Mouse (Mus musculus) hindbrain, embryonic 10.5 days (tissue): ENCODE results near the gene Tmod2. TPM values are rescaled to one million over a fixed set of nuclear protein-coding genes. Genes with fewer than 3 reads are reported as not detected.

ENCODE experiments used
- DNase-seq: peaks from one replicate; pipeline ENCODE4 v3.0.0-alpha.2; 2017; ENCODE audit warnings: low spot score
- H3K27ac ChIP-seq: fragments of 300-500 bp; sonication (generic); 2 replicates; pipeline ENCODE4 v1.5.1; 2016; ENCODE audit warnings: mild to moderate bottlenecking, moderate library complexity
- H3K27me3 ChIP-seq: fragments of 300-500 bp; sonication (generic); 2 replicates; pipeline ENCODE4 v1.6.1; 2016; ENCODE audit warnings: mild to moderate bottlenecking; ENCODE audit not compliant: poor library complexity, insufficient read depth, severe bottlenecking
- H3K36me3 ChIP-seq: fragments of 300-500 bp; sonication (generic); 2 replicates; pipeline ENCODE4 v1.6.1; 2016; ENCODE audit warnings: mild to moderate bottlenecking, moderate library complexity
- H3K4me1 ChIP-seq: fragments of 300-500 bp; sonication (generic); replicated peaks from 2 replicates; pipeline ENCODE4 v1.6.1; 2016; ENCODE audit warnings: mild to moderate bottlenecking
- H3K4me3 ChIP-seq: fragments of 300-500 bp; sonication (generic); 2 replicates; pipeline ENCODE4 v1.5.1; 2016; ENCODE audit warnings: mild to moderate bottlenecking, moderate library complexity
- H3K9me3 ChIP-seq: fragments of 300-500 bp; sonication (generic); 2 replicates; pipeline ENCODE4 v1.6.1; 2016; ENCODE audit warnings: mild to moderate bottlenecking, moderate library complexity
- WGBS: fragments of 180-500 bp; shearing (Covaris S2); methylation state at CpG from one replicate; pipeline ENCODE4 v1.1.7; 2016; 5-methylcytosine and 5-hydroxymethylcytosine counted together
- polyA plus RNA-seq: library from polyadenylated mRNA; unstranded; fragments of >200 nt; fragmentation: Nextera tagmentation; extraction: Ambion mirVana; gene quantifications from 2 replicates; pipeline ENCODE4 v1.2.1, GENCODE M21; 2016

The Tmod2 gene
- polyA plus RNA-seq, 1 experiment from 2014 or later, result 48.4 TPM

DNA sequence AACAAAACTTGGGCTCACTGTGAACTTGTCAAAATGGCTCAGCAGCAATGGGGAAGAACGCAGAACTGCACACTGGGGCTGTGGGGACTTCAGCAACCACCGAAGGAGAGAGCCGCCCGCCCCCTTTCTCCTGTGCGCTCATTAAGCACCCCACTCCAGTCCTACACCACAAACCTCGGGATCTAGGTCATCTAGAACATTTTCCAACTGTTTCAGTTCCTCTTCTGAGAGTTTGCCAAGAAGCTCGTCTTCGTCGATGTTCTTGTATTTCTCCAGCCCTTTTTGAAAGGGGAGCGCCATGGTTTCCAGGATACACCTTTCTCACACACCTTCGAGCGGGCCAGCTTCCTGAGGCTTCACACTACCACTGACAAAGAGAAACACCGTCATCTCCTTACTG, 14.1 kb downstream of the Tmod2 start:
- H3K4me3 ChIP-seq, result no peak overlapping the region
- H3K27ac ChIP-seq, result no peak overlapping the region
- 92% methylated on average over 13 of the region's 13 CpGs for WGBS

GRCm38 (mm10) chr9:75593481-75593880, 17.6 kb downstream of the Tmod2 start:
- peaks cover 5% of the 10 kb centered on the region; the same call in 1 of the 2 replicates for H3K4me1 ChIP-seq
- H3K36me3 ChIP-seq, result peaks cover 73% of the 10 kb centered on the region
- no peak overlapping the region for H3K27ac ChIP-seq
- no peak overlapping the region for H3K4me3 ChIP-seq
- H3K27me3 ChIP-seq, result no peaks in the 10 kb centered on the region
- 86% methylated on average over 5 of the region's 5 CpGs for WGBS
- no peaks in the 10 kb centered on the region for H3K9me3 ChIP-seq
- DNase-seq, result no peak

More for the DNA sequence above, 14.1 kb downstream of the Tmod2 start:
- no peak for DNase-seq
- Histone ChIP-seq H3K36me3 (peaks cover 39% of the 10 kb centered on the region), H3K9me3 (no peaks in the 10 kb centered on the region), H3K27me3 (no peaks in the 10 kb centered on the region), H3K4me1 (peaks cover 9% of the 10 kb centered on the region; the same call in 1 of the 2 replicates)

DNA sequence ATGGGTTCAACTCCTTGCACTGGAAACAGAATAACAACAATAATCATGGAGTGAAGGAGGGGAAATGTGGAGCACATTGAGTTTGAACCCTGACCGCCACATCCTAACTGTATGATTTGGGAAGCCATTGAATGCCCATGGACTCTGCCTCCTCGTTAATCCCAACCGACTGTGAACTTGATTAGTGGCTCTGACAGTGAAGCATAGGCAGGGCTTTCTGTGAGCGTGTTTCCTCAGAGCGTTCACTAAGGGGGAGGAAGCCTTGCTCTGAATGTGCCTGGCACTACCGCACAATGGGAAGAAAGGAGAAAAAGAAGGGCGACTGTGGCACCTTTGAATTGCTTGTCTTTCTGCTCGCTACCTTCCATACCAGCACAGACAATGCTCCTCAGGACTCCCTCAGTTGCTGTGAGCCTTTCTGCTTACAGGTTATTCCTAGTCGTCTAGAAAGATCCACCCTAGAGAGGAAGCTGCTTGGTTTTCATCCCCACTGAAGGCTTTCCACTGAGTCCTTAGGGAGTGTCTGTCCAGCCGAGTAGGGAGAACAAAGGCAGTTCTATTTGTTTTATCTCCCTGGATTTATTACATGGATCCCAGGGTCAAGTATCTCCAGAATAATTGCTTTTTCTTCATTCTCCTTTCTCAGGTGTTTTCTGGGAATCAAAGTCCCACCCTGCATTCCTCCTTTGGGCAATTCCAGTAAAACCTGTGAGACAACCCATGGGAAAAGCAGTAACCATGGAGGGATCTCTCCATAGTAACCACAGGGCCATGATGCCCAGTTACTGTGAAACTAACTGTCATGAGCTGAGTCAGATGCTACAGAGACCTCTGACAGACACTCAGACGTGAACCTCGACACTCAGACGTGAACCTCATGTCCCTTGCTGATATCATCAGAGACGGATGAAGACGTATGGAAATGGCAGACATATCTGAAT, 21.0 kb downstream of the Tmod2 start:
- WGBS, result 88% methylated on average over 15 of the region's 15 CpGs
- no peaks in the 10 kb centered on the region for H3K27me3 ChIP-seq
- H3K27ac ChIP-seq, result no peak overlapping the region
- no peaks in the 10 kb centered on the region for H3K4me1 ChIP-seq
- H3K36me3 ChIP-seq, result peaks cover 92% of the 10 kb centered on the region
- no peaks in the 10 kb centered on the region for H3K9me3 ChIP-seq
- H3K4me3 ChIP-seq, result no peak overlapping the region
- DNase-seq, result no peak

GRCm38 (mm10) chr9:75581694-75582350, 29.3 kb downstream of the Tmod2 start:
- H3K27me3 ChIP-seq, result no peaks in the 10 kb centered on the region
- H3K27ac ChIP-seq, result no peak overlapping the region
- H3K4me3 ChIP-seq, result no peak overlapping the region
- DNase-seq, result no peak
- WGBS, result 57% methylated on average over 7 of the region's 7 CpGs
- no peaks in the 10 kb centered on the region for H3K9me3 ChIP-seq
- peaks cover 50% of the 10 kb centered on the region for H3K36me3 ChIP-seq
- H3K4me1 ChIP-seq, result no peaks in the 10 kb centered on the region

DNA sequence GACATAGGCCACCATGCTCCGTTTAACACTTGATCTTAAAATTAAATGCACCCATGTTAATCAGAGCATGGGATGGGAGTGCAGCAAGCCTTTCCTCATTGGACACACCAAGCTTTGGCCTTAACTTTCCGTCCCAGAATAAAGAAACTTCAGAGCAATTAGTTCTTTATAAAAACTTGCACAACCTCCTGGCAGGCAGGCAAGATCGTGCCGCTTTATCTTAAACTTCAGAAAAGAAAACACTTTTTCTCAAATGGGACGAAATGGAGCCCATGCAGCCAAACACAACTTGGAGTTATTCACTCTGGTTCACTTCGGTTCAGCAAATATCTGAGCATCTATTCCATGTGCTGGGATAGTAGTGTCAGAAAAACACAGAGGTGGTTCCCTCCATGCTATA, 31.8 kb downstream of the Tmod2 start:
- H3K4me3 ChIP-seq, result no peak overlapping the region
- H3K27ac ChIP-seq, result no peak overlapping the region
- no peaks in the 10 kb centered on the region for H3K9me3 ChIP-seq
- WGBS, result 93% methylated on average over 6 of the region's 6 CpGs
- DNase-seq, result no peak
- no peaks in the 10 kb centered on the region for H3K4me1 ChIP-seq
- no peaks in the 10 kb centered on the region for H3K27me3 ChIP-seq
- H3K36me3 ChIP-seq, result peaks cover 54% of the 10 kb centered on the region

DNA sequence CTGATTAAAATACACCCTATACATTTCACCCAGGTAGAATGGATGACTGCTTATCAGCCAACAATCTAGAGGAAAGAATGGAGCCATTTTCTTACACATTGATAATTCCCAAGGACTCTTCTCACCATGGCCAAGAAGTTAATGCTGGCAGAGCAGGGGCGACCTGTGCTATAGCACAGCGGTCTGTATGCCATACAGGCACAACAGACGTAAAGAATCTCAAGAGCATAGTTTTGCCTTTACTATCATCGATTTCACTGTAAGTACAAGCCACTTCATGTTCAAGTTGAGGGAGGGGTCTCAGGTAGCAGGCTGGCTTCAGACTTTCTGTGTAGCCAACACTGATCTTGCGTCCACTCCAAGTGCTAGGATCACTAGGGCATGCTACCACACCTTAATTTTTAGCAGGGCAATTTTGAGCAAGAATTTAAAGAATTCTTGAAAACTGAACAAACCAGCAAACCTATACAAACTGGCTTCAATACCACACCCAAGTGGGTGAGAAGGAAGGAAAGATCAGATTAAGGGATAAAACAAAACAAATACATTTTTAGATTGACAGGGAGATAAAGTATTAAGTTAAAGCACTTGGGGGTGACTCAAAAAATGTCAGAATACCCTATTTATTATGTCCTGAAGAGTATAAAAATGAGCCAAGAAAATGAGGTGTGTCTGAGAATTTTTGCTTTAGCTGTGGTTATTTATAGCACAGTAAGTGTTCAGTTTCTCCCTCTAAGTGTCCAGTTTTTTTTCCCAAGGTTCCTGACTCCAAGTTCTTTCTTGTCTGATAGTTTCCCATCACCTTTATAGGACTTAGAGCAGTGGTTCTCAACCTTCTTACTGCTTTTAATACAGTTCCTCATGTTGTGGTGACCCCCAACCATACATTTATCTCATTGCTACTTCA, 39.8 kb downstream of the Tmod2 start:
- no peaks in the 10 kb centered on the region for H3K27me3 ChIP-seq
- H3K9me3 ChIP-seq, result no peaks in the 10 kb centered on the region
- H3K4me3 ChIP-seq, result no peak overlapping the region
- WGBS, result 93% methylated on average over 5 of the region's 5 CpGs
- H3K36me3 ChIP-seq, result peaks cover 49% of the 10 kb centered on the region
- no peaks in the 10 kb centered on the region for H3K4me1 ChIP-seq
- no peak overlapping the region for H3K27ac ChIP-seq
- no peak for DNase-seq

DNA sequence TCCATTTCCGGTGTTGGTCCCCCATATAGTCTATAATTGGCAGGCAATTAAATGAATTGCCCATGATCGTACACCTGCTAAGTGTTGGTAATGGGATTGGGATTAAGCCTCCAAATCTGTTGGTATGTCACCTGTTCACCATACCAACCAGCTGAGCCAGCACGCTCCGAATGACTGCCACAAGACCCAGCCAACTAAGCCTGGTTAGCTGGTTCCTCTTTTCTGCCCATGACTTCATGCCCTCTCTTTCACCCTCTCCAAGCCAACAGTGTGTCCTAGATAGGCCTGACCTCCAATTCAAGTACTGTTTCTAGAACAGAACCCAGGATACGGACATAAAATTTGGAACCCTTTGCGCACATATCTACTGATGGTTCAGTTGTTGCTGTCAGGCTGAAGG, 42.7 kb downstream of the Tmod2 start:
- peaks cover 21% of the 10 kb centered on the region for H3K36me3 ChIP-seq
- H3K27ac ChIP-seq, result no peak overlapping the region
- no peaks in the 10 kb centered on the region for H3K9me3 ChIP-seq
- no peak overlapping the region for H3K4me3 ChIP-seq
- H3K4me1 ChIP-seq, result no peaks in the 10 kb centered on the region
- WGBS, result 97% methylated on average over 6 of the region's 6 CpGs
- no peaks in the 10 kb centered on the region for H3K27me3 ChIP-seq
- no peak for DNase-seq

GRCm38 (mm10) chr9:75564892-75565291, 46.2 kb downstream of the Tmod2 start:
- Histone ChIP-seq H3K4me3 (no peak overlapping the region), H3K4me1 (no peaks in the 10 kb centered on the region), H3K27me3 (no peaks in the 10 kb centered on the region), H3K36me3 (0 out of 2 replicates have a peak, but pooled peaks cover 7% of the 10 kb centered on the region), H3K27ac (no peak overlapping the region), H3K9me3 (no peaks in the 10 kb centered on the region)
- WGBS, result 84% methylated on average over 6 of the region's 6 CpGs
- no peak for DNase-seq

DNA sequence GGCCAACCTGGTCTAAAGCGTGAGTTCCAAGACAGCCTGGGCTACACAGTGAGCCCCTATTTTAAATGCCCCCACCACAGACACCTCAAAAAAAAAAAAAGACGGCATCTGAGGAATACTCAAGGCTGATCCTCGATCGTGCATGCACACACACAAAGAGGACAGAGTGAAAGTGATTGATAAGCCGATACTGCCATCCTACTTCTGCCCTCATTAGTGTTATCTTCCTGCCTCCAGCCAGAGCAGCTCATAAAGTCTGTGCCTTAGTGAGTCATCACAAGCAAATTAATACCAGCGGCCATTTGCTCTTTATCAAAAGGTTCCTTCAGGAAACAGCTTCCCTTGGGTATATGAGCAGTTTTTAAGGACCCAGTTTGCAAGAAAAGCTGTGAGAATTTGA, 47.5 kb downstream of the Tmod2 start:
- no peaks in the 10 kb centered on the region for H3K36me3 ChIP-seq
- 87% methylated on average over 6 of the region's 6 CpGs for WGBS

GRCm38 (mm10) chr9:75563176-75563575, 47.9 kb downstream of the Tmod2 start:
- H3K36me3 ChIP-seq, result no peaks in the 10 kb centered on the region
- no peak overlapping the region for H3K4me3 ChIP-seq
- DNase-seq, result no peak
- no peak overlapping the region for H3K27ac ChIP-seq
- H3K27me3 ChIP-seq, result no peaks in the 10 kb centered on the region
- no peaks in the 10 kb centered on the region for H3K9me3 ChIP-seq
- 47% methylated on average over 2 of the region's 2 CpGs for WGBS
- peaks cover 10% of the 10 kb centered on the region for H3K4me1 ChIP-seq

More for the DNA sequence above, 47.5 kb downstream of the Tmod2 start:
- no peaks in the 10 kb centered on the region for H3K27me3 ChIP-seq
- H3K27ac ChIP-seq, result no peak overlapping the region
- H3K4me3 ChIP-seq, result no peak overlapping the region
- no peaks in the 10 kb centered on the region for H3K9me3 ChIP-seq
- DNase-seq, result no peak
- H3K4me1 ChIP-seq, result peaks cover 6% of the 10 kb centered on the region

DNA sequence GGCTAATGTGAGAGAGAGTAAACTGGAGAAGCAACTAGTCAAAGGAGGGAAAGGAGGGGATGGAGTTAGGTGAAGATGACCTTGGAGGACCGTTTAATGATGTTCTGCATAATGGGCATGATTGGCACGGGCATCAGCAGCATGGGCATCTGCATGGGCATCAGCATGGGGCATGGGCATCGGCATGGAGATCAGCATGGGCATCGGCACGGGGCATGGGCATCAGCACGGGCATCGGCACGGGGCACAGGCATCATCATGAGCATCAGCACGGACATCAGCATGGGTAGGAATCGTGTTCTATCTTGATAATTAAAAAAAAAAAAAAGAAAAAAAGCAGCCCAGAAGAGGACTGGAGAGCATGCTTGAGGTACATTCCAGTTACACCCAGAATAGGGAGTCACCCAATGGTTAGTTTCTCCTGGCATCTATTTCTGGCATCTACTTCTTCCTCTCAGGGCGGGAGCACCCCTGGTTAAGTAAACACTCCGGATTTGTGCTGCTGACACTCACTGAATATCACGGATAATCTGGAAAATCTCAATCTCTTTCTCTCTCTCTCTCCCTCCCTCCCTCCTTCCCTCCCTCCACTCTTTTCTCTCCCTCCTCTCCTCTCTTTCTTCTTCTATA, 50.0 kb downstream of the Tmod2 start:
- Histone ChIP-seq H3K9me3 (no peaks in the 10 kb centered on the region), H3K27ac (no peak overlapping the region), H3K4me3 (no peak overlapping the region), H3K36me3 (no peaks in the 10 kb centered on the region), H3K27me3 (no peaks in the 10 kb centered on the region), H3K4me1 (peaks cover 25% of the 10 kb centered on the region)
- no peak for DNase-seq
- 83% methylated on average over 13 of the region's 13 CpGs for WGBS

- H3K36me3 ChIP-seq, result no peaks in the 10 kb centered on the region
- H3K9me3 ChIP-seq, result no peaks in the 10 kb centered on the region
- no peak overlapping the region for H3K27ac ChIP-seq
- H3K4me3 ChIP-seq, result no peak overlapping the region
- no peak for DNase-seq
- peaks cover 25% of the 10 kb centered on the region for H3K4me1 ChIP-seq
- no peaks in the 10 kb centered on the region for H3K27me3 ChIP-seq
These were observed 50.8 kb downstream of the Tmod2 start for GRCm38 (mm10) chr9:75560353-75560752.
